Mouse (Mus musculus) hindbrain, embryonic 12.5 days (tissue): ENCODE results near the gene Dmrt3. TPM values are rescaled to one million over a fixed set of nuclear protein-coding genes. Genes with fewer than 3 reads are reported as not detected.

ENCODE experiments used
- ATAC-seq: fragments of 200-750 bp; cut with Nextera tagmentation; 2 replicates; pipeline ENCODE4 v1.8.0; 2017; ENCODE audit warnings: moderate TSS enrichment; ENCODE audit not compliant: low FRiP score
- H3K27ac ChIP-seq: fragments of 300-500 bp; sonication (generic); 2 replicates; pipeline ENCODE4 v1.5.1; 2016; ENCODE audit warnings: mild to moderate bottlenecking
- H3K27me3 ChIP-seq: fragments of 300-500 bp; sonication (generic); 2 replicates; pipeline ENCODE4 v1.6.1; 2016; ENCODE audit warnings: mild to moderate bottlenecking
- H3K36me3 ChIP-seq: fragments of 300-500 bp; sonication (generic); 2 replicates; pipeline ENCODE4 v1.6.1; 2016; ENCODE audit warnings: mild to moderate bottlenecking
- H3K4me1 ChIP-seq: fragments of 300-500 bp; sonication (generic); 2 replicates; pipeline ENCODE4 v1.6.1; 2016
- H3K4me2 ChIP-seq: fragments of 300-500 bp; sonication (generic); replicated peaks from 2 replicates; pipeline ENCODE4 v1.6.1; 2016; ENCODE audit warnings: mild to moderate bottlenecking
- H3K4me3 ChIP-seq: fragments of 300-500 bp; sonication (generic); 2 replicates; pipeline ENCODE4 v1.5.1; 2016; ENCODE audit warnings: mild to moderate bottlenecking
- H3K9ac ChIP-seq: fragments of 300-500 bp; sonication (generic); 2 replicates; pipeline ENCODE4 v1.6.1; 2016; ENCODE audit warnings: mild to moderate bottlenecking, moderate library complexity
- H3K9me3 ChIP-seq: fragments of 300-500 bp; sonication (generic); replicated peaks from 2 replicates; pipeline ENCODE4 v1.6.1; 2016; ENCODE audit warnings: mild to moderate bottlenecking
- WGBS: fragments of 180-500 bp; shearing (Covaris S2); methylation state at CpG from one replicate; pipeline ENCODE4 v1.1.7; 2016; 5-methylcytosine and 5-hydroxymethylcytosine counted together
- polyA plus RNA-seq: library from polyadenylated mRNA; unstranded; fragments of >200 nt; fragmentation: Nextera tagmentation; extraction: Ambion mirVana; gene quantifications from 2 replicates; pipeline ENCODE4 v1.2.1, GENCODE M21; 2016

Gene Dmrt3
- polyA plus RNA-seq, 1 experiment from 2014 or later, result 0.67 TPM

DNA sequence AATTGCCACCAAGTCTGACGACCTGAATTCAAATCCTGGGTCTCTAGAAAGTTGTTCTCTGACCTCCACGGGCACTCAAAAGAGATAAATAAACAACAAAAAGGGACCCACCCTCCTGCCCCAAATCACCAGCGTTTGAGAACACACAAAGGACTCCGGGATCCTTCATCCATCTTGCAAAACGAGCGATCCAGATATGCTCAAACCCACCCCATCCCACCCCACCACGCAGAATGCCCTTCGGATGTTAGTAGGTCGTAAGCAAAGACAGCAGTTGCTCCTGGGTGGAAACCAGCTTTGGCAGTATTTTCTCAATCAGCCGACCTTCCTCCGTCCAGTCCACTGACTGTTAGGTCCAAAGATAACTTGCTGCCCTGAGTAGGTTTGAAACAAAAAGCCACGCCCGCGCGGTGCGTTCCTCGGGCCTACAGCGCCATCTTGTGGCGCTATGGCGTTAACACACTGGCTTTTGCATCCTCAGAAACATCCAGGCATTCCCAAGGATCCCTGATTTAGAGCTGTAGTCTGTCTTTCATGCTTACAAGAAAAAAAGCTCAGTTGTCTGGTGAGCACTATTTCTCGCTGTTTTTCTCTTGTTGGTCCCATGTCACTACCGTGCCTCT is 25.6 kb downstream of the Dmrt3 start:
- Histone ChIP-seq H3K9me3 (no peaks in the 10 kb centered on the region), H3K36me3 (no peaks in the 10 kb centered on the region), H3K27me3 (0 out of 2 replicates have a peak, but pooled peaks cover 2% of the 10 kb centered on the region), H3K27ac (no peak overlapping the region), H3K9ac (peak overlapping the region; percentile 58; the same call in 1 of the 2 replicates), H3K4me1 (peaks cover 2% of the 10 kb centered on the region; the same call in 1 of the 2 replicates), H3K4me3 (peak overlapping the region; percentile 31), H3K4me2 (peak overlapping the region; percentile 52)
- WGBS, result 13% methylated on average over 22 of the region's 22 CpGs
- peak; percentile 73 for ATAC-seq

DNA sequence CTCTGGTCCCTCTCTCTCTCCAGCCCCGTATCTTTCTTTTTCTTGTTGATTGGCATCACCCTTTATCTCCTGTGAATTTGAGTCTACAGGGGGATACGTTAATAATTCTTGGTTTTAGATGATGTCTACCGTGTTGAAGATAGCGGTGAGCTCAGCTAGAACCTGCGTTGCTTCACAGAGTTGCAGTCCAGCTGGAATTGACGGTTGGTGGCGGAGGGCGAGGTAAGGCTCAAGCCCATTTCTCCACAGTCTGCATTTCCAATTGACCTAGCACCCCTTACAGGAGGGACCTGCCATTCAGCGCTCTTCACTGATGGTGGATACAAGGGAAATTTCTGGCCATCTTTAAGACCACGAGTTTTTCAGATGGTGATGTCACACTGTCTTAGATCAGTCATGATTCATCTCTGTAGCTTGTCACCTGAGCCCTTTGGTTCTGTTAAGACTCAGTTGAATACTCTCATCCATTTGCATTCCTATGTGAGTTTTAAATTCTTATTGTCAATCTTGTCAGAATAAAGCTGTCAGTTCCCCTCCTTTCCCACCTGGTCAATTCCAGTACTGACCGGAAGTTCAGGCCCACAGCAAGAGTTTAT is 28.8 kb downstream of the Dmrt3 start:
- no peak overlapping the region for H3K4me2 ChIP-seq
- no peaks in the 10 kb centered on the region for H3K9me3 ChIP-seq
- no peaks in the 10 kb centered on the region for H3K36me3 ChIP-seq
- 76% methylated on average over 11 of the region's 11 CpGs for WGBS
- H3K9ac ChIP-seq, result no peak overlapping the region
- no peak overlapping the region for H3K4me3 ChIP-seq
- H3K4me1 ChIP-seq, result peaks cover 2% of the 10 kb centered on the region; the same call in 1 of the 2 replicates
- no peak overlapping the region for H3K27ac ChIP-seq
- 0 out of 2 replicates have a peak, but pooled peaks cover 2% of the 10 kb centered on the region for H3K27me3 ChIP-seq
- ATAC-seq, result no peak

DNA sequence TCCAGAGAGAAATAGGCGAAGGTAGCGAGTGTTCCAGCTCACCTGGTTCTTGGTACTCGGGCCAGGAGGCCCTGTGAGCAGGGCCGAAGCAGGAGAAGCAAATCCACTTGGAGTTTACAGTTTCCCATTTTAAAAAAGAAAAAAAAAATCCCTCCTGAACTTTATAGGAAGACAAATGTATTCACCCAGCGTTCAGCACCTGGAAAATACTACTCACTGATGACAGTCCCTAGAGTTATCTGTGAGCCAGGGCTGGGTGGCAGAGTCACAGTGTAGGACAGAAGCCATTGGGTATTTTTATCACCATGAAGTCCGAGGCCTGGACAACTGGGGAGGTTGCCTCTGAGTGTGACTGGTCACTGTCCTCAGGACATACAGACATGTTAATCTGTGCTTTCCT is 31.7 kb downstream of the Dmrt3 start:
- no peaks in the 10 kb centered on the region for H3K9me3 ChIP-seq
- no peak overlapping the region for H3K4me2 ChIP-seq
- 0 out of 2 replicates have a peak, but pooled peaks cover 2% of the 10 kb centered on the region for H3K27me3 ChIP-seq
- H3K36me3 ChIP-seq, result no peaks in the 10 kb centered on the region
- ATAC-seq, result no peak
- H3K27ac ChIP-seq, result no peak overlapping the region
- no peaks in the 10 kb centered on the region for H3K4me1 ChIP-seq
- WGBS, result 89% methylated on average over 6 of the region's 6 CpGs
- no peak overlapping the region for H3K9ac ChIP-seq
- no peak overlapping the region for H3K4me3 ChIP-seq

DNA sequence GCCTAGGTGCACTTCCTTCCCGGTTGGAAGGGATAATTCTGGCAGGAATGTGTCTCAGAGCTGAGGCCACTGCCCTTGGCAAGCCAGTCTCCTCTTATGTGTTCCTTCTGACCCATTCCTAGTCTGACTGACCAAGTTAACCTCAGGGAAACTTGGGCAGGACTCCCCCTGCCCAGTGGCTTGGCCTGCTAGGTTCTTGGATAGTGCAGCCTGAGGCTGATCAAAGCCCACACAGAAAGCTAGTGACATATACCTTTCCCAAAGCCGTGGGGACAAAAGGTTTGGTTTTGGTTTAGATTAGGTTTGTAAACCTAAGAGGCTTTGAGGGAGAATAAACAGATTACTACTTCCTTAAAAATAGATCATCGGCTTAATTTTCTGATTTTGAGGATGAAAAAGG is 37.0 kb downstream of the Dmrt3 start:
- Histone ChIP-seq H3K9me3 (no peaks in the 10 kb centered on the region), H3K4me1 (no peaks in the 10 kb centered on the region), H3K4me3 (no peak overlapping the region), H3K27ac (no peak overlapping the region), H3K36me3 (no peaks in the 10 kb centered on the region), H3K27me3 (no peaks in the 10 kb centered on the region), H3K9ac (no peak overlapping the region), H3K4me2 (no peak overlapping the region)
- ATAC-seq, result no peak
- WGBS, result 69% methylated on average over 3 of the region's 3 CpGs

DNA sequence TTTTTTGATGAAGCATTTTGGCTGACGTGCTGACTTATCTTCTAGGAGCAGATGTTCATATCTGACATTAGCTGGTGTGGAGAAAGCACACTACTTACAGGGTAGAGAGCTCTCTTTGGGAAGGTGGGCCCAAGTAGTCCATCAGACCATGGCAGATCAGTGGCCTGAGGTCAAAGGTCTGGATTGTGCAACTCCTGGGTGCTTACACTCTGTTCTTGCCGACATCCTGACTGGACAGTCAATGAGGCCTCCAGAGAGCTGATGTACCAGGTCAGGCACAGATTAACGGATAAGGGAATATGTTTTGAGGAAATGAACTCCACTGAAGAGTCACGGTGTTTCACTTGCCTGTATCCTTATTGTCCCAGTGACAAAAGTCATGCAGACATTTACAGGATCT is 38.6 kb downstream of the Dmrt3 start:
- Histone ChIP-seq H3K9me3 (no peaks in the 10 kb centered on the region), H3K27ac (no peak overlapping the region), H3K4me1 (no peaks in the 10 kb centered on the region), H3K9ac (no peak overlapping the region), H3K27me3 (no peaks in the 10 kb centered on the region), H3K36me3 (no peaks in the 10 kb centered on the region), H3K4me3 (no peak overlapping the region), H3K4me2 (no peak overlapping the region)
- no peak for ATAC-seq
- 73% methylated on average over 4 of the region's 4 CpGs for WGBS

DNA sequence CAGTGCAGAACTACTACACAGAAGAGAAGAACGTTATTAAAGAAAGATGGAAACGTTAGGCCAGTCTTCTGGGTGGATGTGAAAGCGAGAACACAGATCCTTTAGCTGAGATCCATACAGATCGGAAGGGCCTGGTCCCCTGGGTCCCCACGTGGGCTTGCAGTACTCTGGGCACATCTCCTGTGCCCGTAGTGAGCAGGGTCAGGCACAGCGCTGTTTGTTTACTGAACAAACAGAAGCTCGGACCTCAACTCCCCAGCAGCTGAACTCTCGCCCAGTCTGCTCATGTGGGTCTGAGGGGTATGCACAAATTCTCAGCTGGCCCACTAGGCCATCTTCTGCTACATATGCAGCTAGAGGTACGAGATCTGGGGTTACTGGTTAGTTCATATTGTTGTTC is 40.4 kb downstream of the Dmrt3 start:
- Histone ChIP-seq H3K9ac (no peak overlapping the region), H3K36me3 (no peaks in the 10 kb centered on the region), H3K27me3 (no peaks in the 10 kb centered on the region), H3K4me1 (0 out of 2 replicates have a peak, but pooled peaks cover 9% of the 10 kb centered on the region), H3K9me3 (no peaks in the 10 kb centered on the region), H3K4me2 (no peak overlapping the region), H3K27ac (no peak overlapping the region), H3K4me3 (no peak overlapping the region)
- ATAC-seq, result no peak
- 66% methylated on average over 10 of the region's 10 CpGs for WGBS

DNA sequence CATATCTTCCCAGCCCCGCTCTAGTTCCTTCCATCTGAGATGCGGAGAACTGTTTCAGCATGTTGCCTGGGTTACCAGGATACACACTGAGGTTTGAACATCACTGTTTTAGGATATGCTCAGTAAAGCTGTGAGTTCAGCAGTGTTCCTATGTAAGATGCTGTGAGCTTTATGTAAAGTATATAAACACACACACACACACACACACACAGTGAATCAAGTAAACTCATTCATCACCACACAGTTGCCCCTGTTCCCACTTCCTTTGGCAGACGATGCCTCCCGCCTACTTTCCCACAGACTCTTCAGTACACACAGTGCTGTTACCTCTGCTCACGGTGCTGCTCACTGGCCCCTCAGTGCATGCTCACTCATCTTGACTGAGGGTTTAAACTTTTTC is 42.5 kb downstream of the Dmrt3 start:
- ATAC-seq, result no peak
- 74% methylated on average over 5 of the region's 5 CpGs for WGBS
- Histone ChIP-seq H3K4me1 (0 out of 2 replicates have a peak, but pooled peaks cover 9% of the 10 kb centered on the region), H3K9me3 (no peaks in the 10 kb centered on the region), H3K36me3 (no peaks in the 10 kb centered on the region), H3K27me3 (no peaks in the 10 kb centered on the region), H3K9ac (no peak overlapping the region), H3K27ac (no peak overlapping the region), H3K4me2 (no peak overlapping the region), H3K4me3 (no peak overlapping the region)

DNA sequence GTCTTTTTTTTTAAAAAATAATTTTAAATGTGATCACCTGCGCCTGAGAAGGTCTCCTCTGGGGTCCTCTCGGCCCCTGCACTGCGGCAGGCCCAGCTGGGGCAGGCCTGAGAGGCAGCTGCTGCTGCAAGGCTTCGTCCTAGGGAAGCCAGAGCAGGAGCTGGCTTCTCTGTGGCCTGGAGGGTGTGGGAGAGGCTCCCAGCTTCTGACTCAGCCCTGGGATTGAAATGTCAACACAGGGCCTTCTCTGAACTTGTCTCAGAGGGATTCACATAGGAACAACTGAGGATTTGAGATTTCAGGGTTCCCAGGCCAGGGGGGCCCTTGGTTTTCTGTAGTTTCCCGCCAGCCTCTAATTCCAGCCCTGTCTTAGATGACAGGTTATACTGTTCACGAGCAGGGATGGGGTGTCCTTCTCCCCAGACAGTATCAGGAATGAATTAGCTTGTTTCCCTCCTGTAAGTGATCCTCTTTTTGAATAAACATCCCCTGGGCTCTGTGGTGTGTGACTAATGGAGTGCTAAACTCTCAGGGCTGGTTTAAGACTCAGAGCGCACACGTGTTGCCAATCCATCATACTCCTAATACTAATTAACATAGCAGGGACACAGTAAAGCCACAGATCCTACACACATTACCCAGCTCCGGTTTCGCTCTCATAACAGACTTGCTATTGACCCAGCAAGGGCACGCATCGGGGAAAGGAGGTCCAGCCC is 44.1 kb downstream of the Dmrt3 start:
- 51% methylated on average over 12 of the region's 12 CpGs for WGBS
- Histone ChIP-seq H3K4me2 (no peak overlapping the region), H3K4me3 (no peak overlapping the region), H3K27ac (no peak overlapping the region), H3K9ac (no peak overlapping the region), H3K36me3 (no peaks in the 10 kb centered on the region), H3K9me3 (no peaks in the 10 kb centered on the region), H3K4me1 (0 out of 2 replicates have a peak, but pooled peaks cover 9% of the 10 kb centered on the region), H3K27me3 (no peaks in the 10 kb centered on the region)
- no peak for ATAC-seq

DNA sequence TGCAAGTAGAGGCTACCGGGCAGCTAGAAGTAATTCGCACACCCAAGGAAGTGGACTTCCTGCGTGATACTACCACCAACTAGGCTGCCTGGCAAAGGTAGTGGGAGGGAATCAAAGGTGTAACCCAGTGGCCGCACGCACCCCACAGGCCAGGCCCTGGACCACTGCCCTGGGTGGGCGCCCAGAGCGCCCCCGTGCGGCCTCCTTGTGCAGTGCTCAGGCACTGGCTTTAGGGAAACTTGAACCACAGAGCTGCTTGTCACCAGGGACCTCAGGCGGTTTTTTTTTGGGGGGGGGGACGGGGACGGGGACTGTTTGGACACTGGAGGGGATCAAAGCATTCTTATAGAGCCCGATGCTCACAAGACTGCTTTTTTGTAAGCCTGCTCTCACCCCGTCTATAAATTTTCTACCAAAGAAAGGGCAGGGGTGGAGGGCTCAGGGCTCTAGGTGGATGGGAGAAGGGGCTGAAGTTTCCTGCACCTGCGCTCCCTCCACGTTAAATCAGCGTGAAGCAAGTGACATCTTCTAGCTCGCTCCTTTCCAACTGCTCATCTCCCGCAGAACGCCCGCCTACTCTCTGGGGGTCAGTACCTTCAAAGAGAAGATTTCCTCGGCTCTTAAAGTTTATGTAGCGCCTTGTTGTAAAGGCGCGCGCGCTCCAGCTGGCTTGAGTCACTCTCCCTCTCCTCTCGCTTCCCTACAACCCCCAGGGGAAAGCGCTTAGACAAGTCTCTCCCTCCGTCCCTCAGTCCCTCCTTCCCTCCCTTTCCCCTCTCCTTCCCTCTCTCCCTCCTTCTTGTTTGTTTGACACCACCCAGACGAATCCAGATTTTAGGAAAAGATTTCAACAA is 55.6 kb downstream of the Dmrt3 start:
- H3K36me3 ChIP-seq, result no peaks in the 10 kb centered on the region
- H3K27me3 ChIP-seq, result peaks cover 73% of the 10 kb centered on the region
- ATAC-seq, result no peak
- 0 out of 2 replicates have a peak overlapping the region, but pooled peaks have one; percentile 3 for H3K4me2 ChIP-seq
- no peak overlapping the region for H3K27ac ChIP-seq
- H3K9ac ChIP-seq, result no peak overlapping the region
- WGBS, result 3% methylated on average over 31 of the region's 31 CpGs
- H3K4me1 ChIP-seq, result 0 out of 2 replicates have a peak, but pooled peaks cover 5% of the 10 kb centered on the region
- H3K4me3 ChIP-seq, result no peak overlapping the region
- no peaks in the 10 kb centered on the region for H3K9me3 ChIP-seq

DNA sequence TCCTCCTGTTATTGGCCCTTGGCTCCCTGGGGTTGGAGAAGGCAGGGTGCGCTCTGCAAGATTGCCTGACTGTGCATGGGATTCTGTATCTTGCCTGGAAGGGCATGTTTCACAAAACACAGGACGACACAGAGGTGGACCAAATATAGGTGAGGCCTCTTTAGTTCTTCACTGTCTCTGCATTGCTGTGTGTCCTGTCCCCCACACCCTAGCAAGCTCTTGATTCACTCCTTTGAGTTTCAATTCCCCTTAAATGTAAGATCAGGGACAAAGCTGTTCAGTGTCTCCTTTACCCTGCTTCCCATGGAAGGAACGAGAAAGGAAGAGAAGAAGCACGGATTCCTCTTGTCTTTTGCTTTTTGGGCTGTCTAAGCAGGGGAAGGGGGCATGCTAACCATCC is 57.7 kb downstream of the Dmrt3 start:
- Histone ChIP-seq H3K4me1 (peaks cover 14% of the 10 kb centered on the region; the same call in 1 of the 2 replicates), H3K9ac (no peak overlapping the region), H3K27me3 (peaks cover 92% of the 10 kb centered on the region), H3K4me2 (no peak overlapping the region), H3K9me3 (no peaks in the 10 kb centered on the region), H3K27ac (no peak overlapping the region), H3K4me3 (no peak overlapping the region), H3K36me3 (no peaks in the 10 kb centered on the region)
- 8% methylated on average over 4 of the region's 4 CpGs for WGBS
- no peak for ATAC-seq

DNA sequence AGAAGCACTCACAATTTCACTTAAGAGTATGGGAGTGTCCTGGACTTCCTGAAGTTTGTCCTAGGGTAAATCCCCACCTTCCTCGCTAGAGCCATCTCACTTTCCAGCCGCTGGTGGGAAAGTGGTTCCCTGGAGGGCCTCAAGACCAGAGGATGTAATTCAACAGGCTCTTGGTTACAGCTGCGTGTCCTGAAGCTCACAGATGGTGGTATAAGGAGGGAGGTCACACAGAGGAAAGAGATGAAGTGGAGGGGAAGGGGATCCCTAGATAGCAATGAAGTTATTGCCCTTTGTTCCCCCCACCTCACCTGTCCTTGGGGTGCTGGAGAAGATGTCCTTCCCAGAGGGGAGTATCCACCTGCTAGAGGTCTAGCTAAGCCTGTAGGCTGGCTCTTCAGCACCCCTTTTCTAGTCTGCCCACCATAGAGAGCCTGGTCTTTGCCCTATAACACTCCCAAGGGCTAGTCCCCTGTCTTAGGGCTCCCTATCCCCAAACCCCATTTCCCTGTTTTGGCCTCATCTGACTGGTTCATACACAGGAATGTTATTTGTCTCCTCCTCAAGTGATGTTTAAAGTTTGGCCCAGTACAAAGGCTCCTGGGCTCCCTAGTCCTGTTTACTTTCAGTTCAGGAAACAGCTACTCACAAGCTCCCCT is 59.6 kb downstream of the Dmrt3 start:
- H3K36me3 ChIP-seq, result no peaks in the 10 kb centered on the region
- ATAC-seq, result no peak
- H3K4me2 ChIP-seq, result no peak overlapping the region
- H3K27ac ChIP-seq, result no peak overlapping the region
- no peak overlapping the region for H3K9ac ChIP-seq
- WGBS, result 0% methylated on average over 3 of the region's 3 CpGs
- H3K4me3 ChIP-seq, result no peak overlapping the region
- no peaks in the 10 kb centered on the region for H3K9me3 ChIP-seq
- peaks cover 24% of the 10 kb centered on the region for H3K4me1 ChIP-seq
- H3K27me3 ChIP-seq, result peaks cover 98% of the 10 kb centered on the region
